Mouse (Mus musculus): ENCODE results near the gene Trpv4. TPM values are rescaled to one million over a fixed set of nuclear protein-coding genes. Genes with fewer than 3 reads are reported as not detected.

Gene Trpv4
- total RNA-seq, 2 experiments from 2014 or later: 1.3 to 2.6 TPM

Other genes with a start within 250 kb of the Trpv4 start
- gene Mmab, start 214.4 kb downstream of the Trpv4 start, total RNA-seq (2021): 10 to 100 TPM; 21.7 to 22.2 TPM
- gene Mvk, start 214.2 kb downstream of the Trpv4 start, total RNA-seq (2021): 10 to 100 TPM; 25.4 to 27.3 TPM
- 1 to 10 TPM; 5.2 to 5.3 TPM for gene Fam222a, start 90.4 kb downstream of the Trpv4 start, total RNA-seq (2021)
- gene Gltp, start 32.6 kb upstream of the Trpv4 start, total RNA-seq (2021): 10 to 100 TPM; 29.8 to 30.7 TPM
- gene Tchp, start 49.3 kb upstream of the Trpv4 start, total RNA-seq (2021): 10 to 100 TPM; 13.0 to 13.3 TPM
- 10 to 100 TPM; 44.5 to 48.1 TPM for gene Ankrd13a, start 116.3 kb upstream of the Trpv4 start, total RNA-seq (2021)
- gene Git2, start 117.1 kb upstream of the Trpv4 start, total RNA-seq (2021): 10 to 100 TPM; 44.5 to 45.6 TPM
- 100 to 1,000 TPM; 162 to 169 TPM for gene 1500011B03Rik, start 165.0 kb upstream of the Trpv4 start, total RNA-seq (2021)
- not detected for gene 4930519G04Rik, start 195.2 kb upstream of the Trpv4 start, total RNA-seq (2021)
- gene Gm9936, start 200.3 kb upstream of the Trpv4 start, total RNA-seq (2021): under 1 TPM; 0.37 to 0.63 TPM
- 1 to 10 TPM; 1.6 to 2.8 TPM for gene Oasl2, start 238.5 kb upstream of the Trpv4 start, total RNA-seq (2021)